Mouse (Mus musculus) thymus, adult 2 months (tissue): ENCODE results near the gene Asic1. TPM values are rescaled to one million over a fixed set of nuclear protein-coding genes. Genes with fewer than 3 reads are reported as not detected.

Experiments used
- DNase-seq: peaks from one replicate; pipeline ENCODE4 v3.0.0; 2021
- H3K27ac ChIP-seq: fragments of 200-500 bp; 2 replicates; pipeline ENCODE4 v1.5.1; 2012; ENCODE audit warnings: low read length, control low read depth; ENCODE audit not compliant: control insufficient read depth, insufficient read depth
- H3K27me3 ChIP-seq: fragments of 200-500 bp; 2 replicates; pipeline ENCODE4 v1.6.1; 2012; ENCODE audit warnings: mild to moderate bottlenecking, low read length, moderate library complexity, mixed read lengths; ENCODE audit not compliant: control insufficient read depth, insufficient read depth
- H3K36me3 ChIP-seq: fragments of 200-500 bp; 2 replicates; pipeline ENCODE4 v1.6.1; 2012; ENCODE audit warnings: mild to moderate bottlenecking, low read length, moderate library complexity; ENCODE audit not compliant: control insufficient read depth, insufficient read depth
- H3K4me1 ChIP-seq: fragments of 200-500 bp; replicated peaks from 2 replicates; pipeline ENCODE4 v1.6.1; 2012; ENCODE audit warnings: low read length; ENCODE audit not compliant: control insufficient read depth, insufficient read depth
- H3K4me3 ChIP-seq: fragments of 200-500 bp; 2 replicates; pipeline ENCODE4 v1.5.1; 2012; ENCODE audit warnings: mild to moderate bottlenecking, low read length, control low read depth, moderate library complexity; ENCODE audit not compliant: control insufficient read depth, insufficient read depth
- CTCF ChIP-seq: fragments of 200-500 bp; IDR thresholded peaks from 2 replicates; pipeline ENCODE4 v1.5.1; 2012; ENCODE audit warnings: mild to moderate bottlenecking, control low read depth, low read length, moderate library complexity, borderline replicate concordance; ENCODE audit not compliant: control insufficient read depth, poor library complexity, insufficient read depth; ENCODE audit errors: extremely low read depth
- POLR2A ChIP-seq: fragments of 200-500 bp; IDR thresholded peaks from 2 replicates; pipeline ENCODE4 v1.6.1; 2012; ENCODE audit warnings: mild to moderate bottlenecking, low read length, control low read depth, moderate library complexity; ENCODE audit not compliant: control insufficient read depth, poor library complexity, insufficient read depth; ENCODE audit errors: extremely low read depth
- WGBS: fragments of 180-500 bp; shearing (Covaris S2); methylation state at CpG from one replicate; pipeline ENCODE4 v1.1.7; 2018; 5-methylcytosine and 5-hydroxymethylcytosine counted together
- polyA plus RNA-seq: library from polyadenylated mRNA; depleted of rRNA; stranded (reverse); fragments of >200 nt; gene quantifications from 2 replicates; pipeline ENCODE4 v1.2.3, GENCODE M21; 2012; rRNA removed

The Asic1 gene
- polyA plus RNA-seq, 1 experiment: 0.13 TPM

GRCm38 (mm10) chr15:99740229-99740628 lies 70.1 kb downstream of the Asic1 start:
- TF ChIP-seq POLR2A: no peak
- no peak for TF ChIP-seq CTCF
- Histone ChIP-seq H3K4me1 (no peaks in the 10 kb centered on the region), H3K4me3 (no peak overlapping the region), H3K27me3 (no peaks in the 10 kb centered on the region), H3K36me3 (peaks cover 43% of the 10 kb centered on the region), H3K27ac (no peak overlapping the region)
- WGBS: 95% methylated on average over 4 of the region's 4 CpGs
- DNase-seq: no peak

Other genes with a start within 250 kb of the Asic1 start
- gene Nckap5l, start 212.6 kb upstream of the Asic1 start, polyA plus RNA-seq: 48.1 and 48.6 TPM in 2 replicates
- gene Bcdin3d, start 195.6 kb upstream of the Asic1 start, polyA plus RNA-seq: 12.4 and 13.7 TPM in 2 replicates
- gene Faim2, start 142.2 kb upstream of the Asic1 start, polyA plus RNA-seq: 0.18 and 0.81 TPM in 2 replicates
- gene Aqp2, start 91.3 kb upstream of the Asic1 start, polyA plus RNA-seq: 0.47 TPM in 1 of 2 replicates, not detected in the other
- 2.7 and 3.3 TPM in 2 replicates for gene Aqp5, start 79.6 kb upstream of the Asic1 start, polyA plus RNA-seq
- gene Aqp6, start 69.0 kb upstream of the Asic1 start, polyA plus RNA-seq: 0.24 and 0.40 TPM in 2 replicates
- 80.2 and 95.6 TPM in 2 replicates for gene Racgap1, start 18.7 kb upstream of the Asic1 start, polyA plus RNA-seq
- gene Smarcd1, start 31.8 kb downstream of the Asic1 start, polyA plus RNA-seq: 106 and 111 TPM in 2 replicates
- gene Gm17349, start 35.1 kb downstream of the Asic1 start, polyA plus RNA-seq: not detected in 2 replicates
- 108 and 187 TPM in 2 replicates for gene Gpd1, start 47.1 kb downstream of the Asic1 start, polyA plus RNA-seq
- gene Cox14, start 55.2 kb downstream of the Asic1 start, polyA plus RNA-seq: 227 and 284 TPM in 2 replicates
- gene Cers5, start 102.5 kb downstream of the Asic1 start, polyA plus RNA-seq: 48.1 and 59.8 TPM in 2 replicates
- 11.0 and 12.3 TPM in 2 replicates for gene Lima1, start 205.1 kb downstream of the Asic1 start, polyA plus RNA-seq